Mouse (Mus musculus): ENCODE data around the gene Nap1l4.

Gene Nap1l4

DNA sequence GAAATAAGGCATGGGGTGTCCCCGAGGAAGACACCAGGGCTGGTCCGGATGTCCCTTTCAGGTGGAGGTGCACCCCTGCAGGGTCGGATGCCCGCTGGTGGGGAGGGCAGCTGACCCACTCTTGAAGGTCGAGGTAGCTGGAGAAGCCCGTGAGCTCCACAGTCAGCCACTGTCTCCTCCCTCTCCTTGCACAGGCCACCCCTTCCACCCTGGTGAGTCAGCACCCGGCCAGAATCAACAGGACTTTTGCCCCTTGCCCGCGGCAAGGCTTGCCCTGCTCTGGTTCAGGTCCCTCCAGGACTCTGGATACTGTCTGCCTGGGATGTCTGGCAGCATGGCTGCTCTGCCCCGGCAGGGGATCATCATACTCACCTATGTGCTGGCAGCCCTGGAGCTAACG lies 73.0 kb downstream of the Nap1l4 start:
- DNase-seq = no peak

- peak; percentile 15 for DNase-seq
These were observed 74.1 kb downstream of the Nap1l4 start for GRCm38 (mm10) chr7:143474811-143475210.

DNA sequence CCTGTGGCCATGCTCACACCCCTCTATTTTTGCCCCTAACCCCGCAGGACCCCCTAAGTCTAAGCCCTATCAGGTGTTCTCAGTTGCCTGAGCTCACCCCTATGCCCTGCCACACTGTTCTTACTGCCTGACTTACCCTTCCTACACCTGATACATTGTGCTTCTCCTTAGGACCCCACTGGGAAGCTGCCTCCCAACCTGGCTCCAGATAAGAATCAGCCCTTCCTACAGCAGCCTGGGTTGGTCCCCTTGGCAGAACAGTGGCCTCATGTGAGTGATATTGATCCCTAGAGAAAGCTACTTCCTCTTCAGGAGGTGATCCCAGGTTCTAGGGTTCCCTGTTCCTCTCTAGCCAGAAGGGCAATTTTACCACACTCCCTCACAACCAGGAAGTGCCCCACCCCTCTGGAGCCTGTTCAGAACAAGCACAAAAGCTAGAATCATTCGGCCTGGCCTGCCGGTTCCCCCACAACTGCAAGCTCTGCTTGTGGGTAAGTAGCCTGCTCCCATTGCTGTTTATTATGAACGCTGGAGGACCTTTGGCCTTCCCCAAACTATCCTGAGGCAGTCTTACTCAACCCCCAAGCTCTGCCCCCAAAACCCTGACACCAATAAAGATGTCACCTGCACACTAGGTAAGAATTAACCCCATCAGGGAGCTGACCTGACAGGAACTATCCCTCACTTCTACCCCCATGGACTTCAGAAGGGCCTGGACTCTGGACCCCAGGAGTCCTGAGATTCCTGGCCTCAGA lies 75.4 kb downstream of the Nap1l4 start, which contains the start of gene Slc22a18:
TSS of gene Slc22a18 (plus strand) at position 390 of the 755 bp plus-strand sequence.
- peak; percentile 80 for DNase-seq

DNA sequence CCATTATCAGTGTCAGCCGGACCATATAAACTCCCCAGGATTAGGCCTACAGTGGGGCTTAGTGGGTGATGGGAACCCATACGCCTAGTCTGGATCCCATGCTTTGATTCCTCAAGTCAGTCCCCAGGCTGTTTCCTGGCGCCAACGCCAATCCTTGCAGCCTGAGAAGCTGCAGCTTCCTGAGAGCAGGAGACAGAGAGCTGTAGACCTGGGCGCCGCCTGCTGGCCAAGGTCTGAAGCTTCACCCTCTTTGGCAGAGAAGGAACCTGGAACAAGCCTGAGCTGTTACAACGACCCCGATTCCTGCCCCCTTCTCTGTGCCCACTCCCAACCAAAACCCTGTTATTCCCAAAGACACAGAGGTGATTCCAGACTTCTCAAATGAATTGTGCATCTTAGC lies 79.0 kb downstream of the Nap1l4 start:
- peak; percentile 77 for DNase-seq

- DNase-seq = no peak
These were observed 81.2 kb downstream of the Nap1l4 start for GRCm38 (mm10) chr7:143467714-143468113.

- peak; percentile 86 for DNase-seq
These were observed 82.7 kb downstream of the Nap1l4 start for GRCm38 (mm10) chr7:143466099-143466677.

- peak; percentile 57 for DNase-seq
These were observed 83.9 kb downstream of the Nap1l4 start for GRCm38 (mm10) chr7:143464811-143465560.

- peak; percentile 76 for DNase-seq
These were observed 85.0 kb downstream of the Nap1l4 start for GRCm38 (mm10) chr7:143463865-143464415.

Measured in lung, postnatal 36 days (tissue).